Mouse (Mus musculus) layer of hippocampus, postnatal 25 days (tissue): ENCODE data around the gene Swsap1. TPM values are rescaled to one million over a fixed set of nuclear protein-coding genes. Genes with fewer than 3 reads are reported as not detected.

Experiments
- DNase-seq, 2 experiments: peaks; one replicate each; pipeline ENCODE4 v3.0.0; 2022; ENCODE audit warnings: mixed read lengths in 2 of 2, low spot score in 1 of 2; ENCODE audit errors: extremely low spot score in 1 of 2
- total RNA-seq, 2 experiments: library from RNA; stranded (reverse); gene quantifications; 2 replicates each; pipeline ENCODE4 v1.2.3; 2021

The Swsap1 gene
- total RNA-seq, 2 experiments from 2014 or later = 14.7 to 16.0 TPM

GRCm38 (mm10) chr9:21962010-21962409 is 6.5 kb downstream of the Swsap1 start:
- no peak for DNase-seq

GRCm38 (mm10) chr9:21962416-21963059 is 7.0 kb downstream of the Swsap1 start:
- peak; percentile 58 to 64 for DNase-seq

- no peak for DNase-seq
Measured at GRCm38 (mm10) chr9:21963417-21963816, 7.9 kb downstream of the Swsap1 start, which contains the start of gene Epor. TSS of gene Epor (minus strand) at chr9:21963506.

GRCm38 (mm10) chr9:21968883-21969282 is 13.3 kb downstream of the Swsap1 start:
- DNase-seq = no peak

GRCm38 (mm10) chr9:21969304-21969703 is 13.7 kb downstream of the Swsap1 start:
- no peak for DNase-seq

GRCm38 (mm10) chr9:21976626-21977175 is 21.1 kb downstream of the Swsap1 start:
- no peak for DNase-seq

- no peak for DNase-seq
Measured at GRCm38 (mm10) chr9:21977331-21977730, 21.8 kb downstream of the Swsap1 start.

- peak in 1 of 2 experiments; percentile 40 for DNase-seq
Measured at GRCm38 (mm10) chr9:21977972-21978371, 22.4 kb downstream of the Swsap1 start.

- no peak for DNase-seq
Measured at GRCm38 (mm10) chr9:21978398-21979128, 23.0 kb downstream of the Swsap1 start.

- DNase-seq = no peak
Measured at GRCm38 (mm10) chr9:21983911-21984310, 28.4 kb downstream of the Swsap1 start.

- DNase-seq = no peak
Measured at GRCm38 (mm10) chr9:21987592-21988342, 32.2 kb downstream of the Swsap1 start.

- no peak for DNase-seq
Measured at GRCm38 (mm10) chr9:21988421-21989101, 33.0 kb downstream of the Swsap1 start.

GRCm38 (mm10) chr9:21989230-21990110 is 33.9 kb downstream of the Swsap1 start, which contains the start of gene Rgl3:
TSS of gene Rgl3 (minus strand) at chr9:21989446.
- DNase-seq = no peak

- DNase-seq = no peak
Measured at GRCm38 (mm10) chr9:21992227-21992626, 36.7 kb downstream of the Swsap1 start.

- no peak for DNase-seq
Measured at GRCm38 (mm10) chr9:21996178-21996867, 40.8 kb downstream of the Swsap1 start.

- DNase-seq = no peak
Measured at GRCm38 (mm10) chr9:22000296-22000695, 44.7 kb downstream of the Swsap1 start.

- no peak for DNase-seq
Measured at GRCm38 (mm10) chr9:22001633-22002032, 46.1 kb downstream of the Swsap1 start.
